In the genomic region with DNA sequence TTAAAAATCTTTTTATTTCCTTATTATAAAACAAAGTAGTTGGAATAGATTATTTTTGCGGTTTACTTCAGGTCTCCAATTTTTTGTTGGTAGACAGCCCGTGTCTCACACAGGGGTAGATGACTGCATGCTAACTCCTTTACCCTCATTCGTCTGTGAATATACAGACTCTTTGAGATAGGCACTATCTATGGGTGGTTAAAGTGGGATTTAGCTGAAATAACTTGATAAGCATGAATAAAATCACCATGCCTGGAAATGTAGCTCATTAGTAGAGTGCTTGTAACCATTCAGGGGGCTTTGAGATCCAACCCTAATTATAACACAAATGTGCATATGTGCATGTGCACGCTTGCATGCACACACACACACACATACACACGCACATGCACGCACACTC, we compare ENCODE assay signal across 18 mouse cellular contexts.
"Had no signal": no experiment of that assay in that cellular context is flagged by ENCODE, and none has a peak within 500 bp of the region (broad histone marks: within the 10 kb centered on the region; RNA-seq: fewer than 3 reads in every experiment).

No protein-coding gene starts in this region.

- H3K27me3 ChIP-seq: liver, embryonic 15.5 days had no signal

- H3K4me2 ChIP-seq: kidney, embryonic 15.5 days; liver, embryonic 11.5 days; liver, embryonic 15.5 days had no signal

- H3K4me3 ChIP-seq: kidney, embryonic 15.5 days; left cerebral cortex, adult 2 months; liver, embryonic 15.5 days had no signal

- H3K27ac ChIP-seq: kidney, embryonic 15.5 days; left cerebral cortex, adult 2 months; liver, embryonic 15.5 days; macrophage; stomach, postnatal 0 days had no signal

- DNase-seq: kidney, adult 11 months; kidney, adult 8-10 months; kidney, postnatal 10 days; kidney, postnatal 36 days; layer of hippocampus, postnatal 36 days; lung, adult 18-20 months; midbrain, embryonic 14.5 days; right cerebral cortex, postnatal 14 days; right cerebral cortex, postnatal 4 days; thymus, adult 2 months; thymus, postnatal 14 days; thymus, postnatal 4 days had no signal

- H3K9me3 ChIP-seq: kidney, embryonic 15.5 days; liver, embryonic 15.5 days had no signal

- H3K36me3 ChIP-seq: kidney, embryonic 15.5 days; liver, embryonic 15.5 days had no signal

- H3K9ac ChIP-seq: kidney, embryonic 15.5 days; liver, embryonic 15.5 days had no signal
